Mouse (Mus musculus): ENCODE data around the gene Olfr372.
A peak's percentile ranks its signal among the peaks of the same experiment; 100 is the strongest.

Gene Olfr372

DNA sequence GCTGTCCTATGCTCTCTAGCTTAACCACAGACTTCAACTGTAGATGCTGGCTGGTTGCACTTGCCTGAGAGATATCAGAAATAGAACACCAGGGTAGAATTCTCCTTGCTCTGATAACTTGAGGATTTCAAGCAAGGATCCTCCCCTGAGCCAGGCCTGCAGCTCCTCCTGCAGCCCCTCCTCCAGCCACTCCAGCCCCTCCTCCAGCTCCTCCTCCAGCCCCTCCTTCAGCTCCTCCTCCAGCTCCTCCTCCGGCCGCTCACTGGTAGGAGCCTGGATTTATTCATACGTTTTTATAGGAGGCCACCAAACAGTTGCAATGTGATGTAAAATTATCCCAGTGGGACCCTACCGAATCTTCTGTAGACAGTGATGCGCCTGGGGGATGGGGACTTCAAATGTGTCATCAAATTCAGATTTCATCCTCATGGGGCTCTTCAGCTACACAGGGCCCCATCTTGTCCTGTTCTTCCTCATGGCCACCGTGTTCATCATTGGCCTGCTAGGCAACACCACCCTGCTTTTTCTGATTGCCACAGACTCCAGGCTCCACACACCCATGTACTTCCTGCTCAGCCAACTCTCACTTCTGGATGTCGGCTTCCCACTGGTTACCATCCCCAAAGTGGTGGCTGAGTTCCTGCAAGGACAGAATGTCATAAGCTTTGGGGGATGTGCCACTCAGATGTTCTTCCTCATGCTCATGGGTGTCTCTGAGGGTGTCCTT, 58.5 kb downstream of the Olfr372 start:
- DNase-seq (ENCODE audit: extremely low read depth, low read depth), result peak; percentile 13

DNA sequence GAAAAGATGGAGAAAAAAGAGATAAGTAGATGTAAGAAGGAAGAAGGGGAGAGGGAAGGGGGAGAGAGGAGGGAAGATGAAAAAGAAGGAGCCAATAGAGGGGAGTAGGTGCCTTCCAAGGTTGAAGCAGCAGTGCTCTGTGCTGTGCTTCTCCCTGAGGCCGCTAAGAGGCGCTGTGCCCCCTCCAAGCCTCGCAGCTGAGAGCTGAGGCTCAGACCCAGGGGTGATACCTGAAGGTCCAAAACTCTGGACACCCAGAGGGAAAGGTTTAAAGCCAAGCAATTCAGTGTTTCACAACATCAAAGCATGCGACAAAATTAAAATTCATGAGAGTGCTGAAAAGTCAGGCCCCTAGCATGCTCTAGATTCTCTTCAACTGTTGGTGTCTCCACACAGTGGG, 64.1 kb downstream of the Olfr372 start:
- DNase-seq (ENCODE audit: extremely low read depth, low read depth), result no peak

- no peak for DNase-seq (ENCODE audit: extremely low read depth, low read depth)
Measured at GRCm38 (mm10) chr8:72106740-72107139, 65.7 kb downstream of the Olfr372 start, which contains the start of gene Olfr374. TSS of gene Olfr374 (plus strand) at chr8:72107040.
